Mouse (Mus musculus) stomach, postnatal 0 days (tissue): ENCODE data around the gene Stim1. TPM values are rescaled to one million over a fixed set of nuclear protein-coding genes. Genes with fewer than 3 reads are reported as not detected.

ENCODE experiments used
- ATAC-seq: fragments of 200-750 bp; cut with Nextera tagmentation; 2 replicates; pipeline ENCODE4 v1.8.0; 2017; ENCODE audit not compliant: low FRiP score, low TSS enrichment
- DNase-seq: peaks from one replicate; pipeline ENCODE4 v3.0.0-alpha.2; 2016; ENCODE audit warnings: low spot score
- H3K27ac ChIP-seq: fragments of 300-500 bp; sonication (generic); replicated peaks from 2 replicates; pipeline ENCODE4 v1.5.1; 2014; ENCODE audit warnings: mild to moderate bottlenecking, control low read depth
- H3K27me3 ChIP-seq: fragments of 300-500 bp; sonication (generic); 2 replicates; pipeline ENCODE4 v1.6.1; 2014; ENCODE audit warnings: low read length; ENCODE audit not compliant: control insufficient read depth, insufficient read depth
- H3K36me3 ChIP-seq: fragments of 300-500 bp; sonication (generic); 2 replicates; pipeline ENCODE4 v1.6.1; 2014; ENCODE audit warnings: low read length, mixed read lengths; ENCODE audit not compliant: control insufficient read depth, insufficient read depth
- H3K4me1 ChIP-seq: fragments of 300-500 bp; sonication (generic); replicated peaks from 2 replicates; pipeline ENCODE4 v1.6.1; 2014; ENCODE audit warnings: antibody characterized with exemption; ENCODE audit not compliant: control insufficient read depth, insufficient read depth
- H3K4me2 ChIP-seq: fragments of 300-500 bp; sonication (generic); replicated peaks from 2 replicates; pipeline ENCODE4 v1.6.1; 2014; ENCODE audit warnings: low read depth, mild to moderate bottlenecking, control low read depth, moderate library complexity
- H3K4me3 ChIP-seq: fragments of 300-500 bp; sonication (generic); 2 replicates; pipeline ENCODE4 v1.5.1; 2014; ENCODE audit warnings: low read depth, low read length, control low read depth
- H3K9ac ChIP-seq: fragments of 300-500 bp; sonication (generic); 2 replicates; pipeline ENCODE4 v1.6.1; 2014; ENCODE audit warnings: mild to moderate bottlenecking, low read length, control low read depth, mixed read lengths
- H3K9me3 ChIP-seq: fragments of 300-500 bp; sonication (generic); 2 replicates; pipeline ENCODE4 v1.6.1; 2016; ENCODE audit warnings: low read length; ENCODE audit not compliant: control insufficient read depth
- CTCF ChIP-seq: IDR thresholded peaks from 2 replicates; pipeline ENCODE4 v1.5.1; 2016; ENCODE audit warnings: antibody characterized with exemption, low read depth, mild to moderate bottlenecking, moderate library complexity
- EP300 ChIP-seq: optimal IDR thresholded peaks from 2 replicates; pipeline ENCODE3; 2016; ENCODE audit warnings: antibody characterized with exemption
- WGBS: fragments of 180-500 bp; shearing (Covaris S2); extraction: QIAGEN DNeasy Blood & Tissue Kit; methylation state at CpG from one replicate; pipeline ENCODE4 v1.1.7; 2014; 5-methylcytosine and 5-hydroxymethylcytosine counted together
- polyA plus RNA-seq: library from polyadenylated mRNA; unstranded; fragments of >200 nt; fragmentation: Nextera tagmentation; extraction: Ambion mirVana; gene quantifications from 2 replicates; pipeline ENCODE4 v1.2.1, GENCODE M21; 2015

The Stim1 gene
- polyA plus RNA-seq, 1 experiment from 2014 or later: 26.4 TPM

DNA sequence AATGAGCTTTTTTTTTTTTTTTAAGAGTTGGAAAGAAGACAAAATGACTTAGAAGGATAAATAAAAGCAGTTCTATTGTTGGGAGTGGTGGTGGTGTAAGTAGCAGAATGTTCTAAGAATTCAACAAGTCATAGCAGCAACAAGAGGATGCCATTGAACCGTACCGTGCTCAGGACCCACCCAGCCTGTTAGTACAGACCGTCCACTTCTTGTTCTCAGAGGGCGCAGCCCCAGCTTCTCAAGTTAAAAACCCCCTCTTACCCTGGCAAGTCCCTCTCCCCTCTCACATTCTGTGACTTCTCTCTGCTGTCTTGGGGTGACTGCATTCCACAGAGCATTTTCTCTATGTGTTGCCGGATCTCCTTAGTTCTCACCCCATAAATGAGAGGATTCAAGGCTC lies 209.0 kb downstream of the Stim1 start:
- H3K9me3 ChIP-seq: no peaks in the 10 kb centered on the region
- no peak overlapping the region for H3K9ac ChIP-seq
- ATAC-seq (no peak), DNase-seq (no peak)
- no peak overlapping the region for H3K4me3 ChIP-seq
- H3K4me2 ChIP-seq: no peak overlapping the region
- H3K36me3 ChIP-seq: no peaks in the 10 kb centered on the region
- H3K27me3 ChIP-seq: no peaks in the 10 kb centered on the region
- H3K4me1 ChIP-seq: no peaks in the 10 kb centered on the region
- 84% methylated on average over 5 of the region's 5 CpGs for WGBS
- TF ChIP-seq CTCF: no peak
- TF ChIP-seq EP300: no peak
- no peak overlapping the region for H3K27ac ChIP-seq

DNA sequence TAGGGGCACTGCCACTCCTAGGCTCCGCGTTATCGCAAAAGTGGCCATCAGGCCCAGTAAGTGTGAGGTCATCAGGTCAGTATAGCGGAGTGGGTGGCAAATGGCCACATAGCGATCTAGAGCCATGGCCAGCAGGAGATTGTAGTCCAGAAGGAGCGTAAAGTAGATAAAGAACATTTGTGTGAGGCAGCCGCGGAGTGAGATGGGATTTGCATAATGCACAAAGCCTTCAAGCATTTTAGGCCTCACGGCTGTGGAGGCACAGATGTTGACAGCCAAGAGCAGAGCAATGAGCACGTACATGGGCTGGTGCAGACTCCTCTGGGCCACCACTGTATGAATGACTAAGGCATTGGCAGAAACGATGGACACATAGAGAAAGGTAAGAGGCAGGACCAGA lies 209.8 kb downstream of the Stim1 start:
- no peaks in the 10 kb centered on the region for H3K36me3 ChIP-seq
- 0 out of 2 replicates have a peak, but pooled peaks have one; percentile 20 for TF ChIP-seq CTCF
- TF ChIP-seq EP300: no peak
- H3K9ac ChIP-seq: no peak overlapping the region
- no peak overlapping the region for H3K4me2 ChIP-seq
- WGBS: 89% methylated on average over 11 of the region's 11 CpGs
- no peaks in the 10 kb centered on the region for H3K4me1 ChIP-seq
- no peak for ATAC-seq
- no peaks in the 10 kb centered on the region for H3K9me3 ChIP-seq
- no peak overlapping the region for H3K27ac ChIP-seq
- no peak overlapping the region for H3K4me3 ChIP-seq
- DNase-seq: no peak
- H3K27me3 ChIP-seq: no peaks in the 10 kb centered on the region

DNA sequence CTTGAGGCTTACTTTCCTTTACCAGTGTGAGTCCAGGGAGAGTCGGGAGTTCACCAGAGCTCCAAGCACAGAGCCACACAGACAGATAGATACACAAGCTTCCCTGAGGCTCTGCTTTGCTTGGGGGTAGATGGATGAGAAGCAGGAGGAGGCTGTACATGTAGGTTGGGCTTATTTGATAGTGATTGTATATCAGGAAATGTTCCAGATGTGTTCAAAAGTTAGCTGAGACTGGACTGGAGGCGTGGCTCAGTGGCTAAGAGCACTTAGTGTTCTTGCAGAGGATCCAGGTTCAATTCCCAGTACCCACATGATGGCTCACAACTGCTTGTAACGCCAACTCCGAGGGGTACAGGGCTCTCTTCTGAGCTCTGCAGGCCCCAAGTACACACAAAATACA lies 210.8 kb downstream of the Stim1 start:
- WGBS: 83% methylated on average over 4 of the region's 4 CpGs
- H3K4me1 ChIP-seq: no peaks in the 10 kb centered on the region
- no peak for ATAC-seq

DNA sequence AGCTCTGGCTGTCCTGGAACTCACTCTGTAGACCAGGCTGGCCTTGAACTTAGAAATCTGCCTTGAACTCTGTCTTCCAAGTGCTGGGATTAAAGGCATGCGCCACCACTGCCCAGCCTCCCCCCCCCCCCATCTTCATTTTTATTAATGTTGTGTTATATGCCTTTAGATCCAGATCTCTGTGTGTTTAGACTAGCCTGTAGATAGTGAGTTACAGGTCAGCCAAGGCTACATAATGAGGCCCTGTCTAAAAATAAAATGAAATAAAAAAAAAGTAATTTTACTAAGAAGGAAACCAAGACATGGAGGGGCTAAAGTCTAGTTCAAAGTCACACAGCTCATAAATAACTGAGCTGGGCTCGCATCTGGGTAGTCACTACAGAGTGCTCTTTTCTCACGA lies 211.3 kb downstream of the Stim1 start:
- Histone ChIP-seq H3K9ac (no peak overlapping the region), H3K27me3 (no peaks in the 10 kb centered on the region), H3K9me3 (no peaks in the 10 kb centered on the region), H3K36me3 (no peaks in the 10 kb centered on the region), H3K4me3 (no peak overlapping the region), H3K4me2 (no peak overlapping the region), H3K4me1 (no peaks in the 10 kb centered on the region), H3K27ac (no peak overlapping the region)
- ATAC-seq: no peak
- 57% methylated on average over 3 of the region's 3 CpGs for WGBS
- no peak for DNase-seq
- TF ChIP-seq CTCF (no peak), EP300 (no peak)

More for the DNA sequence above, 210.8 kb downstream of the Stim1 start:
- TF ChIP-seq EP300 (no peak), CTCF (no peak)
- no peak overlapping the region for H3K4me3 ChIP-seq
- H3K9me3 ChIP-seq: no peaks in the 10 kb centered on the region
- H3K36me3 ChIP-seq: no peaks in the 10 kb centered on the region
- no peak overlapping the region for H3K4me2 ChIP-seq
- no peak overlapping the region for H3K27ac ChIP-seq
- no peaks in the 10 kb centered on the region for H3K27me3 ChIP-seq
- no peak for DNase-seq
- no peak overlapping the region for H3K9ac ChIP-seq

DNA sequence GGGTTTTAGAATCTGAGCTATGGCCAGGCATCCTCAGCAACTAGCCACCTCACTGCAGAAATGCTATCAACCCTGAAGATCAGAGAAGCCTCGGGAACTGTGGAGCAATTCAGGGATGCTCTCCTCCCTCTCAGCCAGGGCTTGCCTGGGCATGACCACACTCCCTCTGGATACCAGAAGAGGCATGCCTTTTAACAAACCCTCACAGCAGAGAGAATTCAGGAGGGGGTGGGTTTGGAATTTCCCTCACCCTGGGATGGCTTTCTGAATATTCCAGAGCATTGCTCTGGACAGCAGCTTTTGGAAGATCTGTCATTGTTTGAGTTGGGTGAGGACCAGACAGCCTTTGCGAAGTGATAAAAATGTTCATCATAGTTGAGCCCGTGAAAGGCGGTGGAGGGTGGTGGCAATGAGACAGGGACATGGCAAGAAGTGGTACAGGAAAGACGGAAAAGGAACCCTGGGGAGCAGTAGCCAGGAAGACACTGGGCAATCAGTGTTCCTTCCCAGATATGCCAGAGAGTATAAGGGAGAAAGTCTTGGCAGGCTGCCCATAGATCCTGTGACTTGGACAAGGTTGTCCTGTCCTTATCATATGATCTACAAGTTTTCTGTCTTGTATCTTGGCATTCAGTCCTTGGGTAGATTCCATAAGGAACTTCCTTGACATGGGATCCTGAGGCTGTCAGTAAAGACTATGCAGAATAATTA lies 211.9 kb downstream of the Stim1 start:
- no peak overlapping the region; the same call in 1 of the 2 replicates for H3K27ac ChIP-seq
- no peaks in the 10 kb centered on the region for H3K4me1 ChIP-seq
- no peak overlapping the region for H3K4me3 ChIP-seq
- TF ChIP-seq EP300 (no peak), CTCF (no peak)
- H3K36me3 ChIP-seq: no peaks in the 10 kb centered on the region
- no peak overlapping the region for H3K9ac ChIP-seq
- WGBS: 49% methylated on average over 5 of the region's 5 CpGs
- no peaks in the 10 kb centered on the region for H3K9me3 ChIP-seq
- DNase-seq (no peak), ATAC-seq (no peak)
- no peak overlapping the region for H3K4me2 ChIP-seq
- no peaks in the 10 kb centered on the region for H3K27me3 ChIP-seq

DNA sequence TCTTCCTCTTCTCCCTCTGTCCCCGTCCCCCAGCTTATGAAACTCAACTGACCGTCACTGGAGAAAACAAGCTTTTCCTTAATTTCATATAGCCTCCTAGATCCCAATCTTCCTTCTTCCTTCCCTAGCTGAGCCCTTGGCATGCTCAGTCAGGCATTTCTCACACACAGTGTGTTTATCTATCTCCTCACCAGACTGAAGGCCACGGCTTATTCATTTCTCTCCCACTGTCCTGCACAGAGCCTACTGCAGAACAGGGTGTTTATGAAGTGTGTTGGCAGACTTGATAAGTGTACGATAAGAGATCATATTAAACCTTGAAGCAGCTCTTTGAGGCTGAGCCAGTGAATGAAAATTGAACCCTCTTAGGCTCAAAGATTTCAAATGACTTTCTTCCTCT lies 213.2 kb downstream of the Stim1 start:
- Histone ChIP-seq H3K4me1 (no peaks in the 10 kb centered on the region), H3K9ac (no peak overlapping the region), H3K4me3 (no peak overlapping the region), H3K27ac (no peak overlapping the region), H3K4me2 (no peak overlapping the region), H3K27me3 (no peaks in the 10 kb centered on the region), H3K36me3 (no peaks in the 10 kb centered on the region), H3K9me3 (no peaks in the 10 kb centered on the region)
- WGBS: 55% methylated on average over 4 of the region's 4 CpGs
- no peak for DNase-seq
- no peak for ATAC-seq
- TF ChIP-seq CTCF (no peak), EP300 (no peak)
